Mouse (Mus musculus) A20 (cell line): Measurements from ENCODE around the gene Gp1ba.
A peak's percentile ranks its signal among the peaks of the same experiment; 100 is the strongest.

ENCODE experiments used
- DNase-seq: peaks from one replicate; pipeline ENCODE4 v3.0.0-alpha.2; 2011; ENCODE audit warnings: low read depth, low spot score

Gp1ba gene

DNA sequence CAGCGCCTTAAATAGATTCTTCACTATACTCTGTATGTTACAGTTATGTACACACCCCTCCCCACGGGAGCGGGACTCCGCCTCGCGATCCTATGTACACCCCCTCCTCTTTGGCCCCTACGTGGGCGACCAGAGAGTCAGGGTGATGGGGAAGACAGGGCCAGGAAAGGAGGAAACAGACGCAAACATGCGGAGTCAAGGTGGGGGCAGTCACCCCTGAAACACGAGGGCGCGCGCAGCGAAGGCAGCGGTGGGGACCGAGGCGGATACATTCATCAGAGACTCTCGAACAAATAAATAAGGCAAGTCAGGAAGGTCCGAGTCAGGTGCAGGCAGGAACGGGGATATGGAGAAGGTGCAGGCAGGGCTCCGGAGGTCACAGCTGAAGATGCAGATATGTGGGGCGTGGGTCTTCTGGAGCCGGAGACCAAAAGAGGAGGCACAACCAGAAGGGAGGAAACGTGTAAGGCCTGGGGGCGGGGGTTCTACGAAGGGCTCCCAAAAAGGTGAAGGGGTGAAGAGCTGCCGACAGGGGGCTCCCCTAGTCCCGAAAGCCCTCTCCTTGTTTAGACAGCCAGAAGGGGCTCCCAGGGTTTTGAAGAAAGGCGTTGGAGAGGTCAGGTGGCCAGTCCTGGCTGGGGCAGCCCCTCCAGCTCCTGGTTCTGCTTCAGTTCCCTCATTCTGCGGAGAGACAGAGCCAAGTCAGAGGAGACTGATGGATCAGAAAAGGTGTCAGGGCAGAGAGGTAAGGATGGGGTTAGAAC, 30.8 kb downstream of the Gp1ba start:
- DNase-seq: peak; percentile 94

DNA sequence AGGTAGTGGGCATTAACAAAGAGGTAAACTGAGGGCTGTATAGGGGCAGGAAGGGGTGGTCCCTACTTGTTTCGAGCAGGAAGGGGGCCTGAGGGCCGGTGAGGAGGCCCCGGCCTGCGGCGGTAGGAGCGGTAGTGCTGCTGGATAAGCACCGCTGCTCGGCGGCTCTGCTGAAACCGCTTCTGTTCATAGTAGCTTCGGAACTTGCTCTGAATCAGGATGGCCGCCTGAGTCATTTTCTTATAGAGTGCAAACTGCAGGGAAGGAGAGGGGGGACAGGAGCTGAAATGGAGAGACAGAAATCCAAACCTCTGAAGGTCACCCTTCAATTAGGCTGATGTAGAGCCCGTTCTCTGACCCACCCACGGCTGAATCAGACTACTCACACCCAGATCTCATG, 31.6 kb downstream of the Gp1ba start:
- no peak for DNase-seq

DNA sequence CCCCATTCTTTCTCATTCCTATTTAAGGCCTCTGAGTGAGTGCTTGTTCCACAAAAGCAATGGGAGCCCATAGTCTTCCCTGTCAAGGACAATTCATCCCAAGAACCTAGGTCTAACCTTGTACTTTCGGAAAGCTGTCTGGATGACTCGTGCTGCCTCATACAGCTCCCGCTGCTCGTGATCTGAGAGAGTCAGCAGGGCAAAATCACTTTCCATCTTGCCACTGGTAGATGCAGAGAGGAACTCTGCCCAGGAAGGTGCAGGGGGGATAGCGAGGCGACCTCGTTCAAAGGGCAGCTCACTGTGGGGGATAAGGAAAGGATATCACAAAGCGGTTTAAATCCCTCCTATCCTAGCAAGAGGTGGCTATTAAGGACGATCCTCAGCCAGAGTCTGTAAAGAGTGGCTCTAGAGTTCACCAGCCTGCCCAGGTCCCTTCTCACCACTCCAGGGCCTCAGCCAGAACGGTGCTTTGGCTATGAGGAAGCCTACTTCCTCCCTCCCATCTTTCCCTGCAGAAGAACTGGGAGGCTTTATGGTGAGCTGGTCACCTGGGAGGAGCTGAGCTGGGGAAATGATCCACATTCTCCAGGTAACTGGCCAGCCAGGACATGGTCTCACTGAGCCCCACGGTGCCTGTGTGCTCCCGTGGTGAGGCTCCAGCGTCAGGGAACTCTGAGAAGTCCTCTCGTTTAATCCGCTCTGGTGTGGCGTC, 32.6 kb downstream of the Gp1ba start:
- DNase-seq: no peak

DNA sequence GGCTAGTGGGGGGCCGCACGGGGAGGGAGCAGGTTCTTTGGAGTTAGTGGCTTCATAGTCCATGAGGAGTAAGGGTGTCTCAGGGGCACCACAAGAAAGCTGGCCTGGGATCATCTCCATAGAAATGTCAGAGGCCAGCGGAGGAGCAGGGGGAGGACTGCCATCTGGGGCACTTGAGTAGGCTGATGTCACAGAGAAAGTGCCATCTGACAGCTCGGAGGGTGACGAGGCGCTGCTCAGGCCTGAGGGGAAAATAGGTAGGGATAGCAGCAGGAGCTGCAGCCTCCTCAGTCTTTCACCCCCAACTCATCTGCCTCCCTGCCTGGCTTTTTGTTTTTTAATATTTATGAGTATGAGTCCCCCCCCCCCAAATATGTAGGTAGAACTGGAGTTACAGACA, 35.1 kb downstream of the Gp1ba start:
- no peak for DNase-seq

DNA sequence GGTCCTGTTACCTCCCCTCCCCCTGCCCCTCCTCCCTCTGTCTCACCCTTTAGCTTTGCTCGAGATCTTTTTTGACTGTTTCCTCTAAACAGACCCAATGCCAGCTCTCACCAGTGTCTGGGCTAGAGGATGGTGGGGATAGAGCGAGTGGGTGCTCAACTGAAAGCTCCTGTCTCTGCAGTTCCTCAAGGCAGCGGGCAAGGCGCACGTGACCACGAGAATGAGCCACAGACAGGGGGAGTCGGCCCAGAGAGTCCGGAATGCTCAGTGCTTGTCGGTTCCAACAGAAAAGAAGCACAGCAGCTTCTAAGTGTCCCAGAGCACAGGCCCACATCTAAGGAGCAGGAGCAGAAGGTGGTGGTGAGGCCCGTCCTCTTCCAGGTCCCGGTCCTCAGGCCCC, 35.6 kb downstream of the Gp1ba start:
- DNase-seq: no peak

DNA sequence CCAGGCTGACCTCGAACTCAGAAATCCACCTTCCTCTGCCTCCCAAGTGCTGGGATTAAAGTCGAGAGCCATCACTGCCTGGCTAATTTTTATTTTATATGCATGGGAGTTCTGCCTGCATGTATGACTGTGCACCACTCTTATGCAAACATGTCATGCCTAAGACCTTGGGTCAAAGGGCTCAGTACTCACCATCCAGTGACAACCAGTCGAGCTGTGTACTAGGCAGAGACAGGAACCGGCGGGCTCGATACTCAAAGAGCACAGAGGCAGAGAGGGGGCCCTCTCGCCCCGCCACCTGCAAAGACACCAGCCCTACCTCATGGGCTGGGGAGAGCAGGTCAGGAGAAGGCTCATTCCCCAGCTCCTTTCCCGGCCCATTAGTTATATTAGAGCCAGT, 39.2 kb downstream of the Gp1ba start:
- no peak for DNase-seq

DNA sequence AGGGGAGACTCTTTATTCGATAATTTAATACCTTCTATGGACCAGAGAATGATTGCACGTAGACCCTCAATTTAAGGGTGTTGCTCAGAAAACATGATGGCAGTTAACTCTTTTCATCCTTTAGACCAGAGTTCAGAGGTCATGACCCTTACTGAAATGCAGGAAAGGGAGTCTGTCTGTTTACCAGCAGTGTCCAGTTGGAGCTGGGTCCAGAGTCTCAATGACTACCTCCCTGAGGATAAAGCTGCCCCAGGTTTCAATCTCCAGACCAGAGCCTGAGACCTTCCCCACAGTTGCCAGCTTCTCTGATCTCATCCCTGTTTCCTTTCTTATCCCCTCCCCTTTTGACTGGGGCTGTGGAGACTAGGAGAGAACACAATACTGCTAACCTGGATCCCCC, 39.7 kb downstream of the Gp1ba start:
- DNase-seq: no peak

DNA sequence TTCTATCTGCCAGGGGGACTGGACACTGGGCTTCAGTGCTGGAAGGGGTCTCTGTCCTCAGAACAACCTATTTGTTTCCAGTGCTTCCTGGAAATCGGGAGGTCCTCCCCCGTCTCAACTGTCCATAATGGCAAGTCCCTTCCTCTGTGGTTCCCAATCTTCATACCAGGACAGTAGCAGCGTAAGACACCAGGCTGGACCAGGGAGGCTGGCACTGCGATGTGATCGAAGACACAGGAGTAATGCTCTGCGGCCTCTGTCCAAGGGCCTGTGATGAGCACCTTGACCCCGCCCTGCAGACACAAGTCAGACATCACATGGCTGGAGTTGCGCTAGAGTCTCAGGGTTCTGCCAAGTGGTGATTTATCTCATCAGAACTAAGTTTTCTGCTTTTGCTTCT, 40.4 kb downstream of the Gp1ba start:
- DNase-seq: no peak

DNA sequence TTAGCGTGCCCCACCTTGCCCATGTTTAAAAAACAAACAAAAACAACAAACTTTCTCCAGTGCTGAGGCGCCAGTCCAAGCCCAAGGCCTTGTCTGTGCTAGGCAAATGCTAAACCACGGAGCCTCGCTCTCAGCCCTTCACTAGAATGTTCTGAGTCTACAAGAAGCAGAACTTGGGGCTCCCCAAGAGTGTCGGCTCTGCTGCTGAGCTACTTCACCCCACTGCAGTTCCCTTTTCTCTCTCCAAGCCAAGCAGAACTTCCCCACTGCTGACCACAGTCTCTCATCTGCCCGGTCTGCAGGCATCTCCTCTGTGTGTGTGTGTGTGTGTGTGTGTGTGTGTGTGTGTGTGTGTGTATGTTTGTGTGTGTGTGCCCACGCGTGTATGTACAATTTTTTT, 41.0 kb downstream of the Gp1ba start:
- DNase-seq: peak; percentile 86

DNA sequence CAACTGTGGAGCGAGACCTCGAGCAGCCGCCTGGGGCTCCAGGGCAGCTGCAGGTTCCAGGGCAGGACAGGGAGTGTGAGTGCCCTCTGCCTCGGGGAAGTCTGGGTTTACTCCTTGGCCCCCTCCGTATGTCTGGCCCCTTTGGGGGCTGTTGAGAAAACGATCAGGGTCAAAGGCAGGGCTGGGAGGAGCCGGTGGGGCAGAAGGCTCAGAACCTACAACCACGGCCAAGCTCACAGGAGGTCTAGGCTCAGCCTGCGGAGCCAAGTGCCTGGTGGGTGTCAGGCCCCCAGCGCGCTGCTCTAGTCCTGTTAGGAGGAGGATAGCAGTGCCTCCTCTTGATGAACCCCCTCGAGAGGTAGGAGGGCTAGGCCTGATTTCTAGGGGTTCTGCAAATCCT, 42.2 kb downstream of the Gp1ba start:
- DNase-seq: no peak

DNA sequence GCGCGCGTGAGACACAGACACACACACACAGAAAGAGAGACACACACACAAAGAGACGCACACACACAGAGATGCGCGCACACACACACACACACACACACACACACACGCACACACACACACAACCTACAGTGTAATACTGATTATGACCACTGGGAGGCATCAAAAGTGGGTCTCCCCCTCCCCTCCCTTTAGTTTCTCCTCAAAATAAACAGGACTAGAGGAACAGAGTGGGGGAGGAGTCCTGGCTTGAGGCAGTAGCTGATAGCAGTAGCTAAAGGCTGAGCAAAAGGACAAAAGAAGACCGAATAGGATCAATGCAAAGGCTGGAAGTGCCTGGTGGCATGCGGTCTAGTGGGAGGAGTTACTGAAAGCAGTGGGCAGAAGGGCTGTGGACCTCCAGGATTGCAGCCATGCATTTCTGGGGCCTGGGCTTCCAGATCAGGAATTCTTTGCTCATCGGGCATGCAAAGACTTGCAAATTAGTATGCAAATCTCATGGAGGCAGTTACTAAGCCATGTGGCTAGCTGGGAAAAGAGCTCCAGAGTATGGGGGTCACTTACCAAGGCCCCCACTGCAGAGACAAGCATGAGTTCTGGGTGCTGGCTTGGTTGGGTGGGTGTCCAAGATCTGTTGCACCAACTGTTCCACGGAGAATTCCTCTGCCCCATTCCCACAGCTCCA, 43.1 kb downstream of the Gp1ba start:
- peak; percentile 63 for DNase-seq

DNA sequence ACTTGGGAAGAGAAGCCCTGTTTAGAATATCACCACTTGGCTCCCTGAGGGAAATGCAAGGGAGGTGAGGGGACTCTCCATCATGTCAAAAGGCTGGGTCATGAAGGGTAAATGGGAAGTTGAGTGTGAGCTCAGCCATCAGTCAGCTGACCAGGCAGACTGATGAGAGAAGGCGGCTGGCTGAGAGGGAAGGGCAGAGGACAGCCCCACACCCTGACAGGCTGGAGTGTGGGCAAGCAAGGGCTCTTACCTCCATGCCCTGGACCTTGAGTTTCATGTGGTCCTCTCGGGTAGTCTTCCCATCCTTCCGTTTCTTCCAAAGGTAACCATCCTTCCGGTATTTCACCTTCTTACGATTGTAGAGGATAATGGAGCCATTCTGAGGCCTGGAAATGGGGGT, 44.7 kb downstream of the Gp1ba start:
- DNase-seq: no peak

DNA sequence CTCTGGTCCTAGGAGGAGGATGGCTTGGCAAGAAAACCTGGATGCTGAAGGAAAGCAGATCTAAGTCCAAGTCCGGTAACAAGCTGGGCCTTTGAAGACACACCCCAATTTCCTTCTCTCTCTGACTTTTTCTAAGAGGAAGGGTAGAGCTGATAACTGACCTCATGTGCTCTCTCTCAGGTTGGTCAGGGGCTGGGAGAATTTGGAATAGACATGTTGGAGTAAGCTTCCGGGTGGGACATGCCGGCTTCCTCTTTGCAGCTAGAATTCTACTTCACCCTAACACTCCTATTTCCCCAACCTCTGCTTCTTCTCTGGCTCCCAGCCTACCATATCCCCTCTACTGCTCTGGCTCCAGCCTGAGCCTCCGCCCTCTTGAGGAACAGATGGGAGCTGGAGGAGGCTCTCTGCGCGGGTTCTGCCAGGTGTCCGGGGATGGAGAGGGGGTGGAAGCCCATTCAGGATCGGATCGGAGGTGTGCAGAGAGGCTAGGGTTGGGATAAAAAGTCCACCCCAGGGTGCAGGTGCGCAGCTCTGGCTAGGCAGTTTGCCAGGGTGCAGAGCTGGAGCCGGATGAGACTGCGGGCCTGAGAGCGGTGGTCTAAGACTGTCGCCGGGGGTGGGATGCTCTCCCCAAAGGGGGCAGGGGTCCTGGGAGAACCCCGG, 48.1 kb downstream of the Gp1ba start:
- no peak for DNase-seq

DNA sequence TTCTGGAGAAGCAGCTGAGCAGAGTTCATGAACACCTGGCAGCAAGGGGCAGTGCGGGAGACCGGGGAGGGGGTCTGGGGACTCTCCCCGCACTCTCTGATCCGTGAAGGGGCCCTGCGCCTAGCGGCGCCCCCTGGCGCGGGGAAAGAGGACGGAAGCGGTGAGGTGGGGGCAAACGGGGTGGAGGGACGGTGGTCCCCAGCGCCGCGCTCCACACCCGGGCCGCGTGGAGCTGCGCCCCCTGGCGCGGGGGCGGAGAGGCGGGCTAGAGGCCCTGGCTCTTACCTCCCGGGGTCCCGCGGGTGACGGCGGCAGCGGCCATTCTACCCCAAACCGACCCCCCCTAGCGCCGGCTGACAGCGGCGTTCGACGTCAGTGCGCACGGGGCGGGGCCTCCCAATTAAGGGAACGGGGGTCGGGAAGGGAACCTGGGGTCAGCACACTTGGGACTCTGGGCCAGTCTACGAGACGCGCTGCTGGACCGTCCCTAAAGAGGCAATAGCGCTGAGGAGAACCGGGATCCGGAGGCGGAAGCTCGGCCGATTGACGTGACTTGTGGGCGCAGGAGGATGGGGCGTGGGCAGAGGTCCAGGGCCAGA, 48.8 kb downstream of the Gp1ba start, which contains the start of gene Camta2:
Gene Camta2 (minus strand): TSS at position 505 of the 599 bp plus-strand sequence.
- peak; percentile 91 for DNase-seq

DNA sequence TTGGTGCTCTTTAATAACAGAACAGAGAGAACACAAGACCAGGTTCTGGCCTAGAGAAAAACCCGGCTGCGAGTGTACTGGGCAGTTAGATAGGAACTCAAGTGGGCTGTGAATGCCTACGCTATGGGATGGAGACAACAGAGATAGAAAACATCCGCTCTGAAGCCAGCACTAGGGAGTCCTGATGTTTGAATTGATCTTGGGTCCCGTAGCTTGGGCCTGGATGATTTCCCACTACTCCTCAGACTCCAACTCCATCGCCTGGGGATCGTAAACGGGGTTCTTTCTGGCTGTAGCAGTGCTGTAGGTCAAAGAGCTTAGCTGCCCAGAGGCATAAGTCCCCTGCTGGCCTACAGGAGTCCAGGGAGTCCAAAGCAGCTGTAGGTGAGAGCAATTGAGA, 49.5 kb downstream of the Gp1ba start:
- no peak for DNase-seq

DNA sequence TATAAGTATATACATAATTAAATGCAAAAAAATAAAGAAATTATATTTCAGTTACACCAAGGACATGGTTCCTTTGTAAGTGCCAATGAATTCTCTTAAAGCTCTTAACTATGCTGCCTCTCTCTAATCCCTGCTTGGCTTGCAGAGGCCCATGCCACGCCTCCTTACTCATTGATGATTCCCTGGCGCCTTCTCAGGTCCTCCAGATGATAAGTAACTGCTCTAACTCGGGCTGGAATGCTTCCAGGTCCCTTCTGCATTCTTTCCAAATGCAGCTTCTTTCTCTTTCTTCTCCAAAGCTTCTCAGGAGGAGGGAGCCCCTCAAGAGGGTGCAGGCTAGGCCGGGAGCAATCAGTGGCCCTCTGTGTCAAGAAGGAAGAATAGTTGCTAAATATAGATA, 50.7 kb downstream of the Gp1ba start:
- no peak for DNase-seq
